Mouse (Mus musculus): ENCODE results near the gene Irs1. TPM values are rescaled to one million over a fixed set of nuclear protein-coding genes. Genes with fewer than 3 reads are reported as not detected.

Irs1 gene
- polyA plus RNA-seq, 1 experiment: 3.9 TPM

DNA sequence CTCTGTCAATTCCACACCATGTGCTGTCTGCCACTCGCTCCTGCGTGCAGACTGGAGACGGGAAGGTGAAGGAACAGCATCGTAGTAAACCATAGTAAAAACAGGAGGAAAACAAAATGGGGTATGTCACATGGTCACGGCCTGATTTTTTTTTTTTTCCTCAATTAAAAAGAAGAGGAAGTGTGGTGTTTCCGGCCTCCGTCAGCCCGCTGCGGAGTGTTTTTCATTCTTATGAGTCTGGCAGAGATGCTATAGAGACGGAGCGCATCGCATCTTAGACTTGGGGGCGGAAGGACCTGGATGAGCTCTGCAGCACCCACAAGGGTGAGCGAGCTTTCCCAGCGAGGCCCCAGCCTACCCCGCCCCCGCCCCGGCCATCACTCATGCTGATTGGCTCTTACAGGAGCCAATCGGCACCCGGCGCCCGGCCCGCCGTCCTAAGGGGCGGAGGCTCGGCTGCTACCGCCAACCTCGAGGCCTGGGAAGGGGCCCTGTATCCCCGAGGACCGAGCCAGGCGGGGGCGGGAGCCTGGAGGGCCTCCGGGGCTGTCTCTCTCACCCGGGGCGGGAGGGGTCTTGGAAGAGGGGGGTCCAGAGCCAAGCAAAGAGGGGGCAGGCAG is 8.1 kb downstream of the Irs1 start:
- Histone ChIP-seq H3ac (ENCODE audit: control insufficient read depth, insufficient read length) (peak overlapping the region; percentile 36), H3K36me3 (ENCODE audit: control insufficient read depth, insufficient read depth) (peaks cover 7% of the 10 kb centered on the region), H3K4me3 (peak overlapping the region; percentile 96), H3K79me2 (ENCODE audit: control insufficient read depth, insufficient read depth) (peaks cover 98% of the 10 kb centered on the region), H3K27me3 (ENCODE audit: control insufficient read depth, insufficient read depth, insufficient read length) (no peaks in the 10 kb centered on the region), H3K4me2 (ENCODE audit: low read depth) (peak overlapping the region; percentile 98)
- TF ChIP-seq POLR2A (IDR thresholded peaks at IDR 0.05; ENCODE audit: insufficient read length, low read depth) (peak; percentile 76), USF1 (IDR thresholded peaks at IDR 0.05; ENCODE audit: low read depth) (peak; percentile 64), E2F4 (IDR thresholded peaks at IDR 0.05; ENCODE audit: insufficient read depth) (peak; percentile 20), TCF3 (IDR thresholded peaks at IDR 0.05; ENCODE audit: insufficient read length, low read depth) (peak; percentile 27), TCF12 (IDR thresholded peaks at IDR 0.05; ENCODE audit: insufficient read depth, poor library complexity, severe bottlenecking) (no peak), POLR2AphosphoS2 (IDR thresholded peaks at IDR 0.05; ENCODE audit: insufficient read length, low read depth) (no peak)

DNA sequence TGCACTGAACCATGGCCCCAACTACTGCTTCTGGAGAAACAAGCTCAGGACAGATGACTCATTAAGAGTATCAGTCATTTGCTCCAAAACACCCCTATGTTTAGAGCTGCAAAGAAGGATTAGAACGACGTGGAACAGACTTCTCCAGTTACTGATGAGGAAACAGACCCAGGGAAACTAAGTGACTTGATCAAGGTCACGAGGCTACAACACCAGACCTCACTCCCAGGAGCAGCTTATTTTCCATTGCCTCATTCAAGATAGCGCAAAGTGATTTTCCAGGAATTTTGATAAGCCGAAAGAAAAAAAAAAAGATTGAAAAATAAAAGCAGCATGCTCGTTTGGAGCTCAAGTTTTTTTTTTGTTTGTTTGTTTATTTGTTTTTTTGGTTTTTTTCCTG is 9.4 kb downstream of the Irs1 start:
- H3K4me3 ChIP-seq: no peak overlapping the region
- H3K36me3 ChIP-seq (ENCODE audit: control insufficient read depth, insufficient read depth): peaks cover 20% of the 10 kb centered on the region
- no peaks in the 10 kb centered on the region for H3K27me3 ChIP-seq (ENCODE audit: control insufficient read depth, insufficient read depth, insufficient read length)
- no peak overlapping the region for H3ac ChIP-seq (ENCODE audit: control insufficient read depth, insufficient read length)
- peaks cover 98% of the 10 kb centered on the region for H3K79me2 ChIP-seq (ENCODE audit: control insufficient read depth, insufficient read depth)
- peak overlapping the region; percentile 88 for H3K4me2 ChIP-seq (ENCODE audit: low read depth)
- TF ChIP-seq E2F4 (IDR thresholded peaks at IDR 0.05; ENCODE audit: insufficient read depth): no peak
- no peak for TF ChIP-seq MYOG (IDR thresholded peaks at IDR 0.05; ENCODE audit: control insufficient read depth in 1 of 3, insufficient read depth in 1 of 3, insufficient read length in 2 of 3, low read depth in 2 of 3)
- no peak for TF ChIP-seq TCF12 (IDR thresholded peaks at IDR 0.05; ENCODE audit: insufficient read depth, poor library complexity, severe bottlenecking)
- no peak for TF ChIP-seq POLR2A (IDR thresholded peaks at IDR 0.05; ENCODE audit: insufficient read length, low read depth)
- no peak for TF ChIP-seq POLR2AphosphoS2 (IDR thresholded peaks at IDR 0.05; ENCODE audit: insufficient read length, low read depth)
- no peak for TF ChIP-seq TCF3 (IDR thresholded peaks at IDR 0.05; ENCODE audit: insufficient read length, low read depth)
- no peak for TF ChIP-seq CEBPB (IDR thresholded peaks at IDR 0.05; ENCODE audit: insufficient read depth, poor library complexity, severe bottlenecking)

DNA sequence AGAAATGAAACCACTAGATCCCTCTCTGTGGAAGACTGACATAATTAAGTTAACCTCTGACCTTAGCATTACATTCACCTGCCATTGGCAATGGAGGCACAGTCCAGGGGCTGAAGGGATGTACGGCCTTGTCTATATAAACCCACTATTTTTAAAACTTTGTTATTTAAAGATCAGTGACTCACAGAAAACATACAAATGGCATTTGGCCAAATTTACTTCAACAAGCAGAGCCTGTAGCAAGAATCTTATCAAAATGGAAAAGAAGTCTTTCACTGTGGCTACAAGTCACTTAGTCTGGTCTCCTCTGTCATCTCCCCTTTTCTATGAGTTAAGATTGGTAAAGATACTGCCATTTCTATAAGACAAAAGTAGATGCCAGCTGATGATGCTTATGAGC is 11.4 kb downstream of the Irs1 start:
- no peaks in the 10 kb centered on the region for H3K27me3 ChIP-seq (ENCODE audit: control insufficient read depth, insufficient read depth, insufficient read length)
- no peak overlapping the region for H3K4me2 ChIP-seq (ENCODE audit: low read depth)
- no peak for TF ChIP-seq TCF12 (IDR thresholded peaks at IDR 0.05; ENCODE audit: insufficient read depth, poor library complexity, severe bottlenecking)
- no peak overlapping the region for H3ac ChIP-seq (ENCODE audit: control insufficient read depth, insufficient read length)
- peaks cover 39% of the 10 kb centered on the region for H3K36me3 ChIP-seq (ENCODE audit: control insufficient read depth, insufficient read depth)
- H3K4me3 ChIP-seq: no peak overlapping the region
- H3K79me2 ChIP-seq (ENCODE audit: control insufficient read depth, insufficient read depth): peaks cover 98% of the 10 kb centered on the region

DNA sequence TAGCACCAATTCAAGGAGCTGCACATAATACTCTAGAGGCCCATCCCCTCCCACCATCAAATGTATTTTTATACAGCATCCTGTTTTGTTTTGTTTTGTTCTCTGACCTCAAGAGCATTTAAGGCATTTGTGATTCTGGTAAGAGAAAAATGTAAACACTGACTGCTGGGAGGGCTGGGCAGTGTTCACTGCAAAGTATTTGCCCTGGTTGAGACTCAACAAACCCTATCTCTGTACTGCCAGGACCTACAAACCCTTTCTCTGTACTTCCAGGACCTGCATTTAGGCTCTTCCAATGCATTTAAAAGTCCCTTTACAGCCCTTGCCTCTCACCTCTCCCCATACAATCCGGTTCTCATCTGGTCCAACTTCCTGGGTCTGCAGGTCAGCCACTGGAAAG is 16.9 kb downstream of the Irs1 start:
- Histone ChIP-seq H3K79me2 (ENCODE audit: control insufficient read depth, insufficient read depth) (peaks cover 98% of the 10 kb centered on the region), H3K4me2 (ENCODE audit: low read depth) (no peak overlapping the region), H3K27me3 (ENCODE audit: control insufficient read depth, insufficient read depth, insufficient read length) (no peaks in the 10 kb centered on the region), H3K36me3 (ENCODE audit: control insufficient read depth, insufficient read depth) (peaks cover 49% of the 10 kb centered on the region), H3K4me3 (no peak overlapping the region), H3ac (ENCODE audit: control insufficient read depth, insufficient read length) (no peak overlapping the region)
- TF ChIP-seq USF1 (IDR thresholded peaks at IDR 0.05; ENCODE audit: low read depth): no peak
- no peak for TF ChIP-seq REST (IDR thresholded peaks at IDR 0.05; ENCODE audit: insufficient read depth, insufficient read length)
- TF ChIP-seq MYOG (IDR thresholded peaks at IDR 0.05; ENCODE audit: control insufficient read depth in 1 of 3, insufficient read depth in 1 of 3, insufficient read length in 2 of 3, low read depth in 2 of 3): no peak
- TF ChIP-seq CEBPB (IDR thresholded peaks at IDR 0.05; ENCODE audit: insufficient read depth, poor library complexity, severe bottlenecking): no peak
- TF ChIP-seq TCF12 (IDR thresholded peaks at IDR 0.05; ENCODE audit: insufficient read depth, poor library complexity, severe bottlenecking): no peak
- no peak for TF ChIP-seq SRF (IDR thresholded peaks at IDR 0.05; ENCODE audit: control insufficient read depth, insufficient read length, low read depth)
- TF ChIP-seq MYOD1 (IDR thresholded peaks at IDR 0.05; ENCODE audit: control insufficient read depth in 1 of 3, insufficient read length in 2 of 3, low read depth in 2 of 3): no peak
- no peak for TF ChIP-seq POLR2AphosphoS2 (IDR thresholded peaks at IDR 0.05; ENCODE audit: insufficient read length, low read depth)
- no peak for TF ChIP-seq POLR2A (IDR thresholded peaks at IDR 0.05; ENCODE audit: insufficient read length, low read depth)
- TF ChIP-seq TCF3 (IDR thresholded peaks at IDR 0.05; ENCODE audit: insufficient read length, low read depth): no peak
- TF ChIP-seq MAX (IDR thresholded peaks at IDR 0.05; ENCODE audit: low read depth): no peak
- TF ChIP-seq E2F4 (IDR thresholded peaks at IDR 0.05; ENCODE audit: insufficient read depth): no peak

DNA sequence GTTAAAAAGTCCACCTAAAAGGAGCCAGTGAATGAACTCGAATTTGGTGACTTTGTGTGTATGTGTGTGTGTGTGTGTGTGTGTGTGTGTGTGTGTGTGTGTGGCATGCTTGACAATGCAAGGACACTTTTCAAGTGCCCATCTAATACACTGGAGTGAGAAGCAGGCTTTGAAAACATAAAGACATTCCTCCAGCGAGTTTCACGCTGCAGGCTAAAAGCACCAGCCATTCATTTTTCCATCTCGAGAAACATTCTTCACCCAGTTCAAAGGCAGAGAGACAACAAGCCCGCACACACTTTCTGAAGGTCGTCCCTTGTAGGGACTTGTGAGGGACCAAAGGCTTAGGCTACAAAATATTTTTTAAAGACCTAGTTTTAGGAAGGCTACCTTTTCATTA is 17.7 kb downstream of the Irs1 start:
- Histone ChIP-seq H3ac (ENCODE audit: control insufficient read depth, insufficient read length) (no peak overlapping the region), H3K4me2 (ENCODE audit: low read depth) (no peak overlapping the region), H3K36me3 (ENCODE audit: control insufficient read depth, insufficient read depth) (peaks cover 45% of the 10 kb centered on the region), H3K4me3 (no peak overlapping the region), H3K27me3 (ENCODE audit: control insufficient read depth, insufficient read depth, insufficient read length) (no peaks in the 10 kb centered on the region), H3K79me2 (ENCODE audit: control insufficient read depth, insufficient read depth) (peaks cover 98% of the 10 kb centered on the region)
- TF ChIP-seq REST (IDR thresholded peaks at IDR 0.05; ENCODE audit: insufficient read depth, insufficient read length): no peak
- no peak for TF ChIP-seq MAX (IDR thresholded peaks at IDR 0.05; ENCODE audit: low read depth)
- no peak for TF ChIP-seq MYOD1 (IDR thresholded peaks at IDR 0.05; ENCODE audit: control insufficient read depth in 1 of 3, insufficient read length in 2 of 3, low read depth in 2 of 3)

All from myocyte (in vitro differentiated cells).